Mouse (Mus musculus) spleen, postnatal 4 days (tissue): ENCODE measurements around the gene Pds5b.
"Not testable (repeated sequence)": the region's sequence is repeated elsewhere in the genome, so short reads cannot be mapped to it uniquely, and the experiment has no call there.

Source experiments
- DNase-seq, 2 experiments: peaks; one replicate each; pipeline ENCODE4 v3.0.0; 2022; ENCODE audit warnings: low spot score in 2 of 2

Pds5b gene

DNA sequence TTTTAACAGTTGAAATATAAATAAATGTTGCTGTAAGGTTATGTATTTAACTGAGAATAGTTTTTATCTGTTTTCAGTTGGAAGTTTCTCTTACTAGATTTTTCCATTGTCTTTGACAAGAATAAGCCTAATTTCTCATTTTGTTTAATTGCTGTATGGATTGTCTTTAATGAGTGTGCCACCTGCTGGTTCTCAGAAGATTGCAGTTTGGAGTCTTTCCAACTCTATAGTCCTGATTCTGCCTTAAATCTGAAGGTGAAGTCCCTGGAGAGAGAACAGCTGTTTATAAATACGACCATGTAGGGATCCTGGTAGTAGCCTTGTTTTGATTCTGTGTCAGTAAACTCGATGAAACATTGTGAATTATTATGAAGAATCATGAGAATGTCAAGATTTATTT, 29.2 kb downstream of the Pds5b start:
- DNase-seq: no peak

DNA sequence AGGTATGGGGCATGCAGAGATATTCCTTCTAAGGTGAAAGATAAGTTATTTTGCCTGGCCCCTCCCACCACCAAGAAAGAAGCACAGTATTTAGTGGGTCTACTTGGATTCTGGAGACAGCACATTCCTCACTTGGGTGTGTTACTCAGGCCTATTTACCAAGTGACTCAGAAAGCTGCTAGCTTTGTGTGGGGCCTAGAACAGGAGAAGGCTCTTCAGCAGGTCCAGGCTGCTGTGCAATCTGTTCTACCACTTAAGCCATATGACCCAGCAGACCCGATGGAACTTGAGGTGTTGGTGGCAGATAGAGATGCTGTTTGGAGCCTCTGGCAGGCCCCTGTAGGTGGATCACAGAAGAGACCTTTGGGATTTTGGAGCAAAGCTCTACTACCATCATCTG, 33.1 kb downstream of the Pds5b start:
- DNase-seq: not testable (repeated sequence)

DNA sequence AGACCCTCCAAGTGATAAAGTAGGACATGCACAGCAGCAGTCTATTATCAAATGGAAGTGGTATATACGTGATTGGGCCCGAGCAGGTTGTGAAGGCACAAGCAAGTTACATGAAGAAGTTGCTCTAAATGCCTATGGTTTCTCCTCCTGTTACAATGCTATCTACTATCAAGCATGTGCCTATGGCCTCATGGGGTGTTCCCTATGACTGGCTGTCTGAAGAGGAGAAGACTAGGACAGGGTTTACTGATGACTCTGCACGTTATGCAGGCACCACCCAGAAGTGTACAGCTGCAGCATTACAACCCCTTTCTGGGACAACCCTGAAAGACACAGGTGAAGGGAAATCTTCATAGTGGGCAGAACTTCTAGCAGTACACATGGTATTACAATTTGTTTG, 33.6 kb downstream of the Pds5b start:
- not testable (repeated sequence) for DNase-seq

DNA sequence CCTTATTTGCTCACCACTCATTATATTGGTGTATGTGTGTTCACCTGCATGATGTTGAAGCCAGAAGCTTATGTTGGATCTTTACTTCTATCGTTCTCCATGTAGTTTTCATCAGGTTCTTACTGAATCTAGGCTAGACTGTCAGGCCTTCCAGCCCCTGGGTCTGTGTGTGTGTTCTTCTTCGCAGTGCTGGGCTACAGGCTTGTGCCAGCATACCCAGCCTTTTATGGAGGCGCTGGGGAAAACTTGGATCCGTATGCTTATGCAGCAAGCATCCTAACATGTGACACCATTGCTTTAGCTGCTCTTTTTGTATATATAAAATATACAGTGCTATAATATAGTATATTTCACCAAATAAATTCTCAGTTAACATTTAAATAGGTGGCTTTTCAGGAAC, 38.0 kb downstream of the Pds5b start:
- DNase-seq: no peak

DNA sequence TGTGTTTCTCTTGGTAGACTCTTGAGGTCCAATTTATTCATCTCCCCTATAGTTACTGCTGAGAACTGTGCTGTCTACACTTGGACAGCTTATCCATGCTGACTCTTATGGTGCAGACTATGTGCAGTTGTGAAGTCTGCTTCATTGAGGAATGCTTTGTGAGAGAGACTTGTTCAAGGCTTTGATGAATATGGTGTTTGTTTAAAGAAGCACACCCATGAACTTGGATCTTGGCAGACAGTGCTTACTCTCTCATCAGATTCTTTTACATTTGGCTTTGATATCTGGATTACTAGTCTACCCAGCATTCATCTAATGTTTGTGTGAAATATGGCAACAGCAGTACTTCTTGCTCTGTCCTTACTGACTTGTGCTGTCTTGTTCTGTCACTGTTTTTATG, 39.9 kb downstream of the Pds5b start:
- no peak for DNase-seq

DNA sequence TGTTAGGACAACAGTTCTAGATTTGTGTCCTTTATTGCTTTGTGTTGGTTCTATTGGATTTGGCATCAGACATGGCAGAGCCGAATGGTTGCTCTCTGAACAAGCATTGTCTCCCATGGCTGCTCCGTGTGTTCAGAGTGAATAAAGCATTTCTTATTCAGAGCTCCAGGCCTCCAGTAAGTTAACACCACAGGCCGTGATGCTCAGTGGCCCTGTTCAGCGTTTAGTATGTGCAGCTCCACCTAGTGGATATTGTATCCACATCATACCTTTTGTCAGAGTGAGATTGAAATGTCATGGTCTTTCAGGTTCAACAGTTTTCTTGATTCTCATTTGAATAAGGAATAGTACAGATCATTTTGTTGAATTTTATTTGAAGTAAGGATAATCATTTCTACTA, 44.2 kb downstream of the Pds5b start:
- DNase-seq: no peak

DNA sequence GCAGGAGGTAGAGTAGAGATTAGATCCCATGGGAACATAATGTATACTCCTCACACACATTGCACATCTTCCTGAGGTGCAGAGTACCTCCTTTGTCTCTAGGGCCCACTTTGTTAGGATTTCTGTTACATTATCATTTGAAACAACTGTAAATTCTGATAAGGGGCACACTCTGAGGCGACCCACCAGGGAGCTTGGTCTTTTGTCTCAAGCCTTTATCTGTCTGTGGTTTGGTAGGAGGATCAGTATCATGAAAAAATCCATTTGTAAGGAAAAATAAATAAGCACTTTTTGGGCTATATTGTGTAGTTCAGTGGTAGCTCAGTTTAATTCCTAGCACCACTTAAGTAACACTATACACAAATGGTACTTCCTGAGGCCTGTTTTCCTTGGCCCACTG, 51.1 kb downstream of the Pds5b start:
- no peak for DNase-seq

DNA sequence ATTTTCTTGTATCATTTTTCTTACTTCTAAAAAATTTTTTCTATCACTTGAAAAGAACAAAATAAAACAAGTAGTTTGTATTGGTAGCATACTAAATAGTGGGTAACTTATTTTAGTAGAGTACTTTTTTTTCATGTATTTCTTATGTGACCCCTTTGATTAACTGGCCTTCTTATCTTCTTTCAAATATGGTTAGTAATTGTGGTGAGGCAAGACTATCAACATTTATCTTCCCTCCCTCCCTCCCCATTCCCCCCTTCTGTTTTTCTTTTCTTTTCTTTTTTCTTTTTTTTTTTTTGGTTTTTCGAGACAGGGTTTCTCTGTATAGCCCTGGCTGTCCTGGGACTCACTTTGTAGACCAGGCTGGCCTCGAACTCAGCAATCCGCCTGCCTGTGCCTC, 63.5 kb downstream of the Pds5b start:
- not testable (repeated sequence) for DNase-seq

DNA sequence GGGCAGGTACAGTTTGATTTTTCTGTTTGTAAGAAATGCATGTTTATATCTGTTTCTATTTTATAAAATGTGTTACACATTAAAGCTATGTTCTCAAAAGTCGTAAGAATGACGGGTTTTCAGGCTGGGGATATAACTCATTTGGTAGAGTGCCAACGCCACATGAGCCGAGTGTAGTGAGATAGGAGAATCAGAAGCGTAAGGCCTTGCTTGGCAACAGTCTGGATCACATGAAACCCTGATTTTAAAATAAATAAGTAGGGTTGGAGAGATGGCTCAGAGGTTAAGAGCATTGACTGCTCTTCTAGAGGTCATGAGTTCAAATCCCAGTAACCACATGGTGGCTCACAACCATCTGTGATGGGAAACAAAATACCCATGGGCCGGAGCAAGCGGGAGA, 65.8 kb downstream of the Pds5b start:
- no peak for DNase-seq

DNA sequence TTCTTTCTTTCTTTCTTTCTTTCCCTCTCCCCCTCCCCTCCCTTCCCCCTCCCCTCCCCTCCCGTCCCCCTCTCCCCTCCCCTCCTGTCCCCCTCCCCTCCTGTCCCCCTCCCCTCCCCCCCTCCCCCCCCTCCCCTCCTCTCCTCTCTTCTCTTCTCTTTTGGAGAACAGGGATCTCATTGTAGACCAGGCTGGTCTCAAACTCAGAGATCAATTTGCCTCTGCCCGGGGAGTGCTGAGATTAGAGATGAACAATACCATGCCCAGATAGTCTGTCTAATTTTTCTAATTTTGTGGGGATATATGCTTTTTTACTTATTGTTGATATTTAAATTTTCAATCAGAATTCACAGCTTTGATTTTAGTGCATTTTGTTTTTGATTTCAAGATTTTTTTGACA, 67.1 kb downstream of the Pds5b start:
- DNase-seq: no peak

DNA sequence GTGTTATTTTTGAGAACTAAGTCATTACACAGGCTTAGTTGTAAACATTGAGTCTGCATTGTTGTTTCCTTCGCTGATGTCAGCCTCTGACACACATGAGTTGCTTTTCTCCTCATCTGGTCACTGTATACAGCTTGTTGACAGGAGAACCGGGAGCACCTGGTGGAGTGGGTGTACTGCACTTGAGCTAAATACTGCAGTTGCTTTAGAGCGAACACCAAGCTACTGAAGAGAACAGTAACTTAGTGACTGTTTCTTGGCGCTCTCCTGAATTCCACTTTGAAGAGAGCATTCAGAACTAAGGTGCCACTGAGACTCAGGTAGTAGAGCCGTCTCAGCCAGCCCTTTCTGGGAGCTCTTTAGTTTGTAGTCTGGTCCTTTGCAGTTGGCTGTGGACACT, 83.1 kb downstream of the Pds5b start:
- DNase-seq: no peak

DNA sequence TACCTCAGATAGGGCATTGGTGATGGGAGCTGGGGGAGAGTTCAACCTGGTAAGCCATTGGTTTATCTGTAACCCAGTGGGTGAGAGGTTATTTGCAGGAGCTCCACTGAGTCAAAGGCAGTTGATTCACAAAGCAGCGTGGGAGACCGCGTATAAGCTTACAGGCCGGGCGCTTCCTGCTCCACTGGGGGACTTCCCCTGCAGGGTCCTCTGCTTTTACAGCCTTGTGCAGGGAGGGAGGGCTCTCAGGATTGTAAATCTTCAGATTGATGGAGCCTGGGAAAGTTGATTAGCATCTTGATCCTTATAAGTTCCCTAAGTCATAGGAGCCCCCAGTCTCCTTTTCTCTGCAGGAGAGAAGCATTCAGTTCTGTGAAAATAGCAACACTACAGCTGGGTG, 98.9 kb downstream of the Pds5b start:
- DNase-seq: no peak

DNA sequence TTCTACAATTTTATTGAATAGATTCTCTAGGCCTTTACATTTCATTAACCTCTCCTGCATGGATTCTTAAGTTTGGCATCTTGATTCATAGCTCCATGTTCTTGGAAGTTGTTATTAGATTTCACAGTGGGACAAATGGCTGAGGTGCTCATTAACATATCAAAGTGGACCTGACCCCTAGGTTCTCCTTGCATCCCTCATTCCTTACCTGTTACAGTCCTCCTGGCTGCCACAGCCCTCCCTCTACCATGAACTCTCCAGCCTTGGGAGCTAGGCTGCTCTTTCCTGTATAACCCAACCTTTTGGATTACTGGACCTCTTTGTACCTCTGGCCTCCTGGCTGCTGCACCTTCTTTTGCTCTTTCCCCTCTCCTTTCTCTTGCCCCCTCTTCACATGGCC, 99.5 kb downstream of the Pds5b start:
- no peak for DNase-seq

DNA sequence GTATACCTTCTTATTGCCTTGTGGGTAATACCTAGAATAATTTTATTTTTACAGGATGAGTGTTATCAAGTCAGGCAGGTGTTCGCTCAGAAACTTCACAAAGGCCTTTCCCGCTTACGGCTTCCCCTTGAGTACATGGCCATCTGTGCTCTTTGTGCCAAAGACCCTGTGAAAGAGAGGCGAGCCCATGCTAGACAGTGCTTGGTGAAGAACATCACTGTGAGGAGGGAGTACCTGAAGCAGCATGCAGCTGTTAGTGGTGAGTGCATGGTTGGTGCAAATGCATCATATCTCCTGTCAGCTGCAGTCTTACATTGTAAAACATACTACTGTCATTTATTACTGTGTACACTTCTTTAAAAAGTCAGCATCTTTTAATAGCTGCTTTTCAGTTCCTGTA, 114.7 kb downstream of the Pds5b start:
- no peak for DNase-seq

DNA sequence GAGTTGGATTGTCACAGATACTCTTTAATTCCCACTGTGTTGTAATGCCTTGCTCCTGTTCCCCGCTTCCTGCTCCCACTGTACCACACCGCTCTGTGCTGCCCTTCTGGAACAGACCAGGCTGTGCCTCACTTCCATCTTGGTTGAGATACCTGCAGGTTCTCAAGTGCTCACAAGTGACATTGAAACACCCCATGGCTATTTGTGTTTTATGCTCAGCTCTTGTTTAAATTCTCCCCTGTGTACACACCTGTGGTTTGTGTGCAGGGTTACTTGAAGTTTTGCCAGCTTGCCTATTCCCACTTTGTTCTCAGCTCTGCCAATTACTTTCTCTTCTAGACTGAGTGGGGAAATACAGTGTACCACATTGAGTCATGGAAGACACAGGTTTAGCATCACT, 115.5 kb downstream of the Pds5b start:
- DNase-seq: no peak

DNA sequence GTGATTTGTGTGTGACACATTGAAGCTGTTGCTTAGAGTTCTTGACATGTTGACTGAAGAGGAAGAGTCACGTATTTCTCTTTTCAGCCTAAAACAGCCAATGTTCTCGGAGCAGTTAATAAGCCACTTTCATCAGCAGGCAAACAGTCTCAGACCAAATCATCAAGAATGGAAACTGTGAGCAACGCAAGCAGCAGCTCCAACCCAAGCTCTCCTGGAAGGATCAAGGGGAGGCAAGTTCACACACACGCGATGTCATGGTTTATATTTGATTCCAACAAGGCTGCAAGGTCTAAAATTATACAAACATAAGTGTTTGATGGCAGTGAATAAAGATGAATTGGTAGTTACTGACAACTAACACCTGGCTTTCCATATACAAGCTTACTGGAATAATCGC, 120.6 kb downstream of the Pds5b start:
- DNase-seq: no peak

DNA sequence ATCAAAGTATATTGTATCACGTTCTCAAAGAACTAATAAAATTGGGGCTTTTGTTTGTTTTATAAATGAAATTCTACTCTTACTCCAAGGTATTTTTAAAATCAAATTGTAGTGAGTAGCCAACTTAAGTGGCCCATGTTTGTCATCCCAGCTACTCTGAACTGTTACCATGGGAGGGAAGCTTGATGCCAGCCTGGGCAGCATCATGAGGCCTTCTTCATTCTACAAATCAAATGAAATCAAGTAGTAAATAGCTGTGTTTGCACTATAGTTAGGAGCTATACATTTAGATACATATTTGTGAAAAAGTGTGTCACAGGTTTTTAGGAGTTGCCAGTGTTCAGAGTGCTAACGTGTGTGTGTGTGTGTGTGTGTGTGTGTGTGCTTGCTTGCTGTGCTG, 126.5 kb downstream of the Pds5b start:
- DNase-seq: no peak

DNA sequence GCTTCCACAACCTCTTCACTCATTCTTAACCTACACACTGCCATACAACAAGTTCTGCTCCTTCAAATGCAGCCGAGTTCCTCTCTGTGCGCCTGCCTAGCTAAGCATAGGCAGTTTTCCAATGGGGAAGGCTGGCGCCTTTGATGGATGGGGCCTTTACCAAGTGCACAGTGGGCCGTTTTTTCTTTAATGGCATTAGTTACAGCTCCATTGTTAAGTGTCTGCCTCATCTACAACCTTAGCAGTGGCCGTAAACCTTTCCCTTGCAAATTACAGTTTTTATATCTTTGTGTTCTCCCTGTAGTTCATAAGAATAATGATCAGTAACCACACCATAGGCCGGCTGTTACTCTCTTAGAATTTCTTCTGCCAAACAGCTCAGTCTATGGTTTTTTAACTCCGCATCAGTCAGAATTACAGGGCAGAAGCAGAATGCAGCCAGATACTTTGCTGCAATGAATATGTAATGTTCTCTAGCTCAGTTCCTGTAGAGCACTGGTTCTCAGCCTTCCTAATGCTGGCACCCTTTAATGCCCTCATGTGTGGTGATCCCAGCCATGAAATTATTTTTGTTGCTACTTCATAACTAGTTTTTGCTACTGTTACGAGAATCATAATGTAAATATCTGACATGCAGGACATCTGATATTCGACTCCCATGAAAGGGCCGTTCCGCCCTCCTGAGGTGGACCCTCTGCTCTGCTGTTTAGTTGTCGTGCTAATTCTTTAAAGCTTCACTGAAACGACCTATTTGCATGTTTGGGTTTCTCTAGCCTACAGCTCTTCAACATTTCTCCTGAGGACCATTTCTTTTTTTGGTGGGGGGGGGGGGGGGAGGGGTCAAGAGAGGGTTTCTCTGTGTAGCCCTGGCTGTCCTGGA, 140.8 kb downstream of the Pds5b start:
- peak in 1 of 2 experiments; percentile 38 for DNase-seq

DNA sequence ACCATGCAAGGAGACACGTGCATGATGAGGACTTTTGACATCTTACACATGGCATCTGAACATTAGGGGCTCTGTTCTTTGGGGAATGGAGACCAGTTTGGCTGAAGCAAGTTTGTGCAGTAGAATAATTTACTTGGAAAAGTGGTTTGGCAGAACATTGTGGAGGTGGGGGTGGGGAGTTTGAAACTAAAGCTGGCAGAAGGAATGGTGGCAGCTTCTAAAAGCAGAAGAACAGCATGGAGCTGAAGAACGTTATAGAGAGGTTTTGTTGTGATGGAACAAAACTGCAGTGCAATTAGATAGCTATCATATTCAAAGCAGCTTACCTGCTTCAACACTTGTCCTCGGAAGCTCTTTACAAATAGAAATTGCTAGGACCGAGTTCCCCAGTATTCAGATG, 141.9 kb downstream of the Pds5b start:
- no peak for DNase-seq

DNA sequence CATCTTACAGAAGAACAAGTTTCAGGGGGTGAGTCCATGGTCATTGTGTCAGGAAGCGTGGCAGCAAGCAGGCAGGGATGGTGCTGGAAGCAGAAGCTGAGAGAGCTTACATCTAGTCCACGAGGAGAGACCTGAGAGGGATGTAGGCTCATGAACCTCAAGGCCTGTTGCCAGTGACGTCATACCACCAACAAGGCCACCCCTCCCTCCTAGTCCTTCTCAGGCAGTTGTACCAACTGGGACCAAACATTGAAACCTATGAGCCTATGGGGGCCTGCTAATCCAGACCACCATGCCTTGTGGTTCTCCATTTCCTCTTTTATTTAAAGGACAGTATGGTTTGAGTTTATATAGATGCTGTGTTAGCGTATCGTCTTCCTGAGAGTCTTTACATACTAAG, 143.2 kb downstream of the Pds5b start:
- no peak for DNase-seq

DNA sequence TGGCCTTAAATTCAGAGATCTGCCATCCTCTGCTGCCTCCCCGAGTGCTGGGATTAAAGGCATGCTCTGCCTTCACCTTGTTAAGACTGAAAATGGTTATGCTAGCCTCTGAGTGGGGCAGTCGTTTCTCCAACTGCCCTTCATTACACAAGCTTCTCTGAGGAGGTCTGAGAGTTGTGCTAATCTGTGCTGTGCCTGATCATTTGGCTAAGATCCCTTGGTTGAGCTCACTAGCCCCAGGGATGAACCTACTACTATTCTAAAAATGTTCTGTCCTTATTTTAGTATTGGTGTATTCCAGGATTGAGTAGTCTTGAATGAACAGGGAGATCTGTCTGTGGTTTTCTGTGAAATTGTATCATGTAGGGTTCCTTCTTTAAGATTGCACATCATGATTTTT, 144.5 kb downstream of the Pds5b start:
- DNase-seq: no peak

DNA sequence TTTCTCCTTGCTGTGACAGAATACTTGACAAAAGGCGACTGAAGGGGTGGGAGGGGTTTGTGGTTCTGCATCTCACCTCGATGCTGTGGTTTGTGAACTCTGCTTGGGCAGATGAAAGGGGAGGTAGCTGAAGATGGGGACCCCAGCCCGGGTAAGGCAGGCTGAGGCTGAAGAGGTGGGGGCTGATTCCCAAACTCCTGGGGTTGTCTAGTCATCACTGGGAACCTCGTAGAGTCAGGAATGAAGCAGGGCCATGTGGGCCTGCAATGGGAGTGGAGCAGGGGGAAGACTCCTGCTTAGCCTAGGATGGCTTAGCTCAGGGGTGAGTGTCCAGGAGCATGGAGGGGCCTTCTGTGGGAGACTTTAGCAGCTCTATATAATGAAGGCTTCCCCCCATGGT, 145.3 kb downstream of the Pds5b start:
- no peak for DNase-seq

DNA sequence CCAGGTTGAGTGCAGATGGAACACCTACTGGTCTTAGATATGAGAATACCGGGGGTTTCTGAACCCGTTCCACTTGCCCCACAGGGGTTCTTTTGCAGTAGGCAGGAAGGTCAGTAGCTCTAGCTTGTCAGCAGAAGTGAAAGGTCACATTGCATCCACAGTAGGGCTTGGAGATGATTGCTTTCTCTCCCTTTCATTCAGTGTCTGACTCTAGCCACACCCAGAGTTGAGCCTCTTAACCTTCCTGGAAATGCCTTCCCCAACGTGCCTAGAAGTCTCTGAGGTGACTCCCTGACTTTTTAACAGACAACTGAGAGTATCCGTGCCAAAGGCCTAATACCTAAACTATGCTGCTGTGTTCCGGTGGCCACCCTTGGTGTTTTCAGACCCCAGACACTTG, 146.0 kb downstream of the Pds5b start:
- no peak for DNase-seq

DNA sequence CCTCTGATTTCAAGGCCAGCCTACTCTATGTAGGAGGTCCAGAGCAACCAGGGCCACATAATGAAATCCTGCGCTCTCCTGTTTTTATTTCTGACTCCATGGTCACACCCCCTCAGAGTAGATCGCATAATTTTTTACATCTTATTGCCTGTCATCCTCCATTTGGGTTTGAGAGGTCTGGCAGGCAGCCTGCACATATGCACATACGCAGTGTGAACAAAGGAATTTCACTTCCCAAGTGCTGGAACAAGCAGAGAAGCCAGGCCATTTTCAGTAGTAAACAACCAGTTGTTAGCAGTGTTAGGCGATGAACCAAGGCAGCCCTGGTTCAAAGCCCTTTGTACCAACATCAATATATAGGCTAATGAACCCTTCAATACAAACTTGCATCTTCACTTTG, 147.6 kb downstream of the Pds5b start:
- DNase-seq: no peak
